Mouse (Mus musculus): Measurements from ENCODE around the gene Gm20388.

The Gm20388 gene

GRCm38 (mm10) chr8:122789796-122790195 lies 2879.2 kb downstream of the Gm20388 start:
- no peak for DNase-seq (ENCODE audit: low spot score)

- no peak for DNase-seq (ENCODE audit: low spot score)
Measured at GRCm38 (mm10) chr8:122793375-122794174, 2882.9 kb downstream of the Gm20388 start.

GRCm38 (mm10) chr8:122794175-122794454 lies 2883.5 kb downstream of the Gm20388 start:
- DNase-seq (ENCODE audit: low spot score), result no peak

GRCm38 (mm10) chr8:122803906-122804761 lies 2893.5 kb downstream of the Gm20388 start:
- DNase-seq (ENCODE audit: low spot score), result peak; percentile 71

GRCm38 (mm10) chr8:122805349-122805748 lies 2894.7 kb downstream of the Gm20388 start:
- peak; percentile 28 for DNase-seq (ENCODE audit: low spot score)

- DNase-seq (ENCODE audit: low spot score), result no peak
Measured at GRCm38 (mm10) chr8:122806956-122807538, 2896.4 kb downstream of the Gm20388 start.

- no peak for DNase-seq (ENCODE audit: low spot score)
Measured at GRCm38 (mm10) chr8:122807907-122808306, 2897.3 kb downstream of the Gm20388 start.

- no peak for DNase-seq (ENCODE audit: low spot score)
Measured at GRCm38 (mm10) chr8:122810376-122810775, 2899.7 kb downstream of the Gm20388 start.

- DNase-seq (ENCODE audit: low spot score), result no peak
Measured at GRCm38 (mm10) chr8:122811870-122812494, 2901.3 kb downstream of the Gm20388 start.

- peak; percentile 34 for DNase-seq (ENCODE audit: low spot score)
Measured at GRCm38 (mm10) chr8:122812610-122813250, 2902.1 kb downstream of the Gm20388 start.

- no peak for DNase-seq (ENCODE audit: low spot score)
Measured at GRCm38 (mm10) chr8:122814608-122815007, 2904.0 kb downstream of the Gm20388 start.

GRCm38 (mm10) chr8:122816965-122817364 lies 2906.3 kb downstream of the Gm20388 start:
- no peak for DNase-seq (ENCODE audit: low spot score)

- DNase-seq (ENCODE audit: low spot score), result no peak
Measured at GRCm38 (mm10) chr8:122817724-122818496, 2907.3 kb downstream of the Gm20388 start.

- no peak for DNase-seq (ENCODE audit: low spot score)
Measured at GRCm38 (mm10) chr8:122819776-122820175, 2909.1 kb downstream of the Gm20388 start.

- DNase-seq (ENCODE audit: low spot score), result no peak
Measured at GRCm38 (mm10) chr8:122824571-122824970, 2913.9 kb downstream of the Gm20388 start.

- DNase-seq (ENCODE audit: low spot score), result no peak
Measured at GRCm38 (mm10) chr8:122824986-122825385, 2914.3 kb downstream of the Gm20388 start.

- no peak for DNase-seq (ENCODE audit: low spot score)
Measured at GRCm38 (mm10) chr8:122825408-122825807, 2914.8 kb downstream of the Gm20388 start.

- no peak for DNase-seq (ENCODE audit: low spot score)
Measured at GRCm38 (mm10) chr8:122829396-122829795, 2918.8 kb downstream of the Gm20388 start.

GRCm38 (mm10) chr8:122830349-122831061 lies 2919.9 kb downstream of the Gm20388 start:
- peak; percentile 95 for DNase-seq (ENCODE audit: low spot score)

- DNase-seq (ENCODE audit: low spot score), result no peak
Measured at GRCm38 (mm10) chr8:122834416-122834815, 2923.8 kb downstream of the Gm20388 start.

Measured in retina, embryonic 14.5 days (tissue).